Mouse (Mus musculus) spleen, adult 2 months (tissue): ENCODE measurements around the gene Cd164. TPM values are rescaled to one million over a fixed set of nuclear protein-coding genes. Genes with fewer than 3 reads are reported as not detected.

ENCODE experiments used
- DNase-seq, 2 experiments: peaks; one replicate each; pipeline versions ENCODE4 v3.0.0 to v3.0.0-alpha.2; 2012 to 2021; ENCODE audit warnings: low spot score in 2 of 2, low read depth in 1 of 2
- H3K27ac ChIP-seq: fragments of 200-500 bp; 2 replicates; pipeline ENCODE4 v1.5.1; 2012; ENCODE audit warnings: low read length, inconsistent platforms; ENCODE audit not compliant: insufficient read depth
- H3K27me3 ChIP-seq: fragments of 200-500 bp; 2 replicates; pipeline ENCODE4 v1.6.1; 2012; ENCODE audit warnings: mild to moderate bottlenecking, moderate library complexity, low read length, inconsistent platforms; ENCODE audit not compliant: control insufficient read depth, insufficient read depth
- H3K36me3 ChIP-seq: fragments of 200-500 bp; 2 replicates; pipeline ENCODE4 v1.6.1; 2012; ENCODE audit warnings: mild to moderate bottlenecking, low read length, inconsistent platforms; ENCODE audit not compliant: control insufficient read depth, insufficient read depth
- H3K4me1 ChIP-seq: fragments of 200-500 bp; 2 replicates; pipeline ENCODE4 v1.6.1; 2011; ENCODE audit warnings: inconsistent platforms; ENCODE audit not compliant: control insufficient read depth, insufficient read depth, insufficient read length
- H3K4me3 ChIP-seq: fragments of 200-500 bp; 2 replicates; pipeline ENCODE4 v1.5.1; 2011; ENCODE audit warnings: mild to moderate bottlenecking, inconsistent platforms; ENCODE audit not compliant: insufficient read depth, insufficient read length; ENCODE audit errors: extremely low read depth
- CTCF ChIP-seq: fragments of 200-500 bp; IDR thresholded peaks from 2 replicates; pipeline ENCODE4 v1.5.1; 2011; ENCODE audit warnings: mild to moderate bottlenecking, inconsistent platforms; ENCODE audit not compliant: insufficient read depth, insufficient read length, insufficient replicate concordance; ENCODE audit errors: extremely low read depth
- POLR2A ChIP-seq: fragments of 200-500 bp; IDR thresholded peaks from 2 replicates; pipeline ENCODE4 v1.6.1; 2011; ENCODE audit warnings: low read depth, low read length, inconsistent platforms
- WGBS: fragments of 180-500 bp; shearing (Covaris S2); methylation state at CpG from one replicate; pipeline ENCODE4 v1.1.7; 2018; 5-methylcytosine and 5-hydroxymethylcytosine counted together
- polyA plus RNA-seq: library from polyadenylated mRNA; depleted of rRNA; stranded (reverse); fragments of >200 nt; gene quantifications from 2 replicates; pipeline ENCODE4 v1.2.3, GENCODE M21; 2012

Gene Cd164
- polyA plus RNA-seq, 1 experiment: 76.3 TPM

- no peaks in the 10 kb centered on the region for H3K27me3 ChIP-seq
- H3K36me3 ChIP-seq: no peaks in the 10 kb centered on the region
- no peak for DNase-seq
- no peak for TF ChIP-seq CTCF
- no peak for TF ChIP-seq POLR2A
- no peak overlapping the region for H3K27ac ChIP-seq
- peaks cover 12% of the 10 kb centered on the region for H3K4me1 ChIP-seq
- H3K4me3 ChIP-seq: no peak overlapping the region
- 82% methylated on average over 4 of the region's 4 CpGs for WGBS
Measured at GRCm38 (mm10) chr10:41553711-41554110, 34.5 kb downstream of the Cd164 start.

GRCm38 (mm10) chr10:41555081-41555480 is 35.9 kb downstream of the Cd164 start:
- no peak for DNase-seq
- TF ChIP-seq POLR2A (no peak), CTCF (no peak)
- Histone ChIP-seq H3K4me3 (no peak overlapping the region), H3K27me3 (no peaks in the 10 kb centered on the region), H3K36me3 (no peaks in the 10 kb centered on the region), H3K27ac (no peak overlapping the region), H3K4me1 (peaks cover 12% of the 10 kb centered on the region)
- 84% methylated on average over 3 of the region's 3 CpGs for WGBS

- no peak for DNase-seq
- Histone ChIP-seq H3K36me3 (no peaks in the 10 kb centered on the region), H3K4me3 (no peak overlapping the region), H3K27me3 (no peaks in the 10 kb centered on the region), H3K27ac (no peak overlapping the region), H3K4me1 (no peaks in the 10 kb centered on the region; the same call in 1 of the 2 replicates)
- no peak for TF ChIP-seq POLR2A
- no peak for TF ChIP-seq CTCF
- 96% methylated on average over 1 of the region's 1 CpGs for WGBS
Measured at GRCm38 (mm10) chr10:41558401-41558800, 39.2 kb downstream of the Cd164 start.

GRCm38 (mm10) chr10:41561701-41562395 is 42.6 kb downstream of the Cd164 start:
- DNase-seq: no peak
- TF ChIP-seq POLR2A (no peak), CTCF (no peak)
- no peak overlapping the region for H3K4me3 ChIP-seq
- H3K36me3 ChIP-seq: no peaks in the 10 kb centered on the region
- H3K27ac ChIP-seq: no peak overlapping the region
- WGBS: 89% methylated on average over 10 of the region's 10 CpGs
- no peaks in the 10 kb centered on the region for H3K4me1 ChIP-seq
- H3K27me3 ChIP-seq: no peaks in the 10 kb centered on the region

GRCm38 (mm10) chr10:41565141-41565540 is 45.9 kb downstream of the Cd164 start:
- DNase-seq: no peak
- Histone ChIP-seq H3K4me3 (no peak overlapping the region), H3K27me3 (no peaks in the 10 kb centered on the region), H3K4me1 (no peaks in the 10 kb centered on the region), H3K36me3 (no peaks in the 10 kb centered on the region), H3K27ac (no peak overlapping the region)
- no peak for TF ChIP-seq CTCF
- 56% methylated on average over 5 of the region's 5 CpGs for WGBS

- no peak for DNase-seq
- Histone ChIP-seq H3K27me3 (no peaks in the 10 kb centered on the region), H3K4me1 (peaks cover 17% of the 10 kb centered on the region), H3K27ac (no peak overlapping the region), H3K4me3 (no peak overlapping the region), H3K36me3 (no peaks in the 10 kb centered on the region)
- TF ChIP-seq POLR2A (no peak), CTCF (no peak)
- WGBS: 75% methylated on average over 3 of the region's 3 CpGs
Measured at GRCm38 (mm10) chr10:41568306-41568705, 49.1 kb downstream of the Cd164 start.

GRCm38 (mm10) chr10:41571065-41571464 is 51.9 kb downstream of the Cd164 start:
- no peaks in the 10 kb centered on the region for H3K36me3 ChIP-seq
- no peak for DNase-seq
- H3K27me3 ChIP-seq: no peaks in the 10 kb centered on the region
- no peak overlapping the region for H3K27ac ChIP-seq
- H3K4me1 ChIP-seq: peaks cover 21% of the 10 kb centered on the region
- 26% methylated on average over 4 of the region's 4 CpGs for whole genome bisulfite sequencing
- H3K4me3 ChIP-seq: no peak overlapping the region
- TF ChIP-seq POLR2A (no peak), CTCF (no peak)
